Mouse (Mus musculus): ENCODE data around the gene Abcf1. TPM values are rescaled to one million over a fixed set of nuclear protein-coding genes. Genes with fewer than 3 reads are reported as not detected.
"Not testable (repeated sequence)": the region's sequence is repeated elsewhere in the genome, so short reads cannot be mapped to it uniquely, and the experiment has no call there.

The Abcf1 gene
- total and polyA plus RNA-seq, 3 experiments: 52.8 to 290 (median 110) TPM

- H3K79me2 ChIP-seq (replicated peaks; ENCODE audit: control insufficient read depth, extremely low read depth, insufficient read depth, poor library complexity, severe bottlenecking); in situ Hi-C loops (cut with MboI; ENCODE audit: low pct_ligation_motif_present, low pct_unique_long_range_greater_than_20kb, low sequenced_read_pairs); H3K4me2 ChIP-seq (ENCODE audit: insufficient read depth, low read depth, poor library complexity, severe bottlenecking); DNase-seq (ENCODE audit: extremely low read depth); H3K27me3 ChIP-seq (replicated peaks); H3K36me3 ChIP-seq (replicated peaks in 1 of 2; ENCODE audit: control insufficient read depth in 1 of 2, insufficient read depth in 1 of 2, low read length in 1 of 2); dilution Hi-C loops (cut with MboI; ENCODE audit: extremely low pct_ligation_motif_present, extremely low pct_unique_long_range_greater_than_20kb, low sequenced_read_pairs); H3K4me1 ChIP-seq (ENCODE audit: control insufficient read depth in 1 of 2, insufficient read depth in 2 of 2); H3K27ac ChIP-seq (ENCODE audit: insufficient read depth, low read depth); H3K9ac ChIP-seq (ENCODE audit: insufficient read depth, low read depth); H3K4me3 ChIP-seq (replicated peaks in 1 of 3; ENCODE audit: low read depth in 2 of 3, low read length in 2 of 3, poor library complexity in 1 of 3); H3K9me3 ChIP-seq (replicated peaks; ENCODE audit: low read length): not testable (repeated sequence)
Observed at GRCm38 (mm10) chr17:35935763-35936162, 33.8 kb downstream of the Abcf1 start.

- no peak for DNase-seq (ENCODE audit: extremely low read depth)
- Histone ChIP-seq H3K36me3 (replicated peaks in 1 of 2; ENCODE audit: control insufficient read depth in 1 of 2, insufficient read depth in 1 of 2, low read length in 1 of 2) (peaks cover 38 to 39% of the 10 kb centered on the region in 2 experiments), H3K4me2 (ENCODE audit: insufficient read depth, low read depth, poor library complexity, severe bottlenecking) (no peak overlapping the region), H3K27me3 (replicated peaks) (no peaks in the 10 kb centered on the region), H3K79me2 (replicated peaks; ENCODE audit: control insufficient read depth, extremely low read depth, insufficient read depth, poor library complexity, severe bottlenecking) (no peaks in the 10 kb centered on the region), H3K9ac (ENCODE audit: insufficient read depth, low read depth) (no peak overlapping the region), H3K27ac (ENCODE audit: insufficient read depth, low read depth) (no peak overlapping the region), H3K9me3 (replicated peaks; ENCODE audit: low read length) (no peaks in the 10 kb centered on the region), H3K4me3 (replicated peaks in 1 of 3; ENCODE audit: low read depth in 2 of 3, low read length in 2 of 3, poor library complexity in 1 of 3) (no peak overlapping the region), H3K4me1 (ENCODE audit: control insufficient read depth in 1 of 2, insufficient read depth in 2 of 2) (no peaks in the 10 kb centered on the region)
- dilution Hi-C loops (cut with MboI; ENCODE audit: extremely low pct_ligation_motif_present, extremely low pct_unique_long_range_greater_than_20kb, low sequenced_read_pairs): no loop called here
- in situ Hi-C loops (cut with MboI; ENCODE audit: low pct_ligation_motif_present, low pct_unique_long_range_greater_than_20kb, low sequenced_read_pairs): no loop called here
- peak; percentile 73; the same call in 1 of the 2 replicates for TF ChIP-seq POLR2AphosphoS2 (IDR thresholded peaks at IDR 0.05; ENCODE audit: low read depth, low read length)
- no peak for TF ChIP-seq PAX5 (IDR thresholded peaks at IDR 0.05; ENCODE audit: low read length)
Observed at GRCm38 (mm10) chr17:35932608-35933007, 37.0 kb downstream of the Abcf1 start.

GRCm38 (mm10) chr17:35930627-35931026 lies 38.9 kb downstream of the Abcf1 start:
- DNase-seq (ENCODE audit: extremely low read depth): no peak
- Histone ChIP-seq H3K27me3 (replicated peaks) (no peaks in the 10 kb centered on the region), H3K9ac (ENCODE audit: insufficient read depth, low read depth) (no peak overlapping the region), H3K4me1 (ENCODE audit: control insufficient read depth in 1 of 2, insufficient read depth in 2 of 2) (no peaks in the 10 kb centered on the region), H3K79me2 (replicated peaks; ENCODE audit: control insufficient read depth, extremely low read depth, insufficient read depth, poor library complexity, severe bottlenecking) (no peaks in the 10 kb centered on the region), H3K4me2 (ENCODE audit: insufficient read depth, low read depth, poor library complexity, severe bottlenecking) (no peak overlapping the region), H3K36me3 (replicated peaks in 1 of 2; ENCODE audit: control insufficient read depth in 1 of 2, insufficient read depth in 1 of 2, low read length in 1 of 2) (peaks cover 53 to 56% of the 10 kb centered on the region in 2 experiments), H3K27ac (ENCODE audit: insufficient read depth, low read depth) (no peak overlapping the region), H3K4me3 (replicated peaks in 1 of 3; ENCODE audit: low read depth in 2 of 3, low read length in 2 of 3, poor library complexity in 1 of 3) (no peak overlapping the region), H3K9me3 (replicated peaks; ENCODE audit: low read length) (no peaks in the 10 kb centered on the region)
- no peak for TF ChIP-seq ZC3H11A (IDR thresholded peaks at IDR 0.05; ENCODE audit: low read depth, low read length)
- TF ChIP-seq E2F4 (IDR thresholded peaks at IDR 0.05; ENCODE audit: insufficient replicate concordance, low read depth, low read length): no peak
- in situ Hi-C loops (cut with MboI; ENCODE audit: low pct_ligation_motif_present, low pct_unique_long_range_greater_than_20kb, low sequenced_read_pairs) (no loop called here), dilution Hi-C loops (cut with MboI; ENCODE audit: extremely low pct_ligation_motif_present, extremely low pct_unique_long_range_greater_than_20kb, low sequenced_read_pairs) (no loop called here)

- DNase-seq (ENCODE audit: extremely low read depth): no peak
Observed at GRCm38 (mm10) chr17:35929534-35929933, 40.0 kb downstream of the Abcf1 start.

More at GRCm38 (mm10) chr17:35929534-35929933, 40.0 kb downstream of the Abcf1 start:
- H3K4me3 ChIP-seq (replicated peaks in 1 of 3; ENCODE audit: low read depth in 2 of 3, low read length in 2 of 3, poor library complexity in 1 of 3): no peak overlapping the region
- dilution Hi-C loops (cut with MboI; ENCODE audit: extremely low pct_ligation_motif_present, extremely low pct_unique_long_range_greater_than_20kb, low sequenced_read_pairs) (no loop called here), in situ Hi-C loops (cut with MboI; ENCODE audit: low pct_ligation_motif_present, low pct_unique_long_range_greater_than_20kb, low sequenced_read_pairs) (no loop called here)
- no peaks in the 10 kb centered on the region for H3K79me2 ChIP-seq (replicated peaks; ENCODE audit: control insufficient read depth, extremely low read depth, insufficient read depth, poor library complexity, severe bottlenecking)
- no peaks in the 10 kb centered on the region for H3K9me3 ChIP-seq (replicated peaks; ENCODE audit: low read length)
- no peaks in the 10 kb centered on the region for H3K4me1 ChIP-seq (ENCODE audit: control insufficient read depth in 1 of 2, insufficient read depth in 2 of 2)
- H3K27ac ChIP-seq (ENCODE audit: insufficient read depth, low read depth): no peak overlapping the region
- no peak for TF ChIP-seq CHD1 (IDR thresholded peaks at IDR 0.05; ENCODE audit: low read depth, low read length)
- H3K27me3 ChIP-seq (replicated peaks): no peaks in the 10 kb centered on the region
- no peak overlapping the region for H3K4me2 ChIP-seq (ENCODE audit: insufficient read depth, low read depth, poor library complexity, severe bottlenecking)
- peaks cover 61 to 66% of the 10 kb centered on the region in 2 experiments for H3K36me3 ChIP-seq (replicated peaks in 1 of 2; ENCODE audit: control insufficient read depth in 1 of 2, insufficient read depth in 1 of 2, low read length in 1 of 2)
- H3K9ac ChIP-seq (ENCODE audit: insufficient read depth, low read depth): no peak overlapping the region
